Mouse (Mus musculus) spleen, adult 2 months (tissue): ENCODE data around the gene Vangl2.

Experiments used
- CTCF ChIP-seq: fragments of 200-500 bp; IDR thresholded peaks from 2 replicates; pipeline ENCODE4 v1.5.1; 2011; ENCODE audit warnings: mild to moderate bottlenecking, inconsistent platforms; ENCODE audit not compliant: insufficient read depth, insufficient read length, insufficient replicate concordance; ENCODE audit errors: extremely low read depth
- POLR2A ChIP-seq: fragments of 200-500 bp; IDR thresholded peaks from 2 replicates; pipeline ENCODE4 v1.6.1; 2011; ENCODE audit warnings: low read depth, low read length, inconsistent platforms

DNA sequence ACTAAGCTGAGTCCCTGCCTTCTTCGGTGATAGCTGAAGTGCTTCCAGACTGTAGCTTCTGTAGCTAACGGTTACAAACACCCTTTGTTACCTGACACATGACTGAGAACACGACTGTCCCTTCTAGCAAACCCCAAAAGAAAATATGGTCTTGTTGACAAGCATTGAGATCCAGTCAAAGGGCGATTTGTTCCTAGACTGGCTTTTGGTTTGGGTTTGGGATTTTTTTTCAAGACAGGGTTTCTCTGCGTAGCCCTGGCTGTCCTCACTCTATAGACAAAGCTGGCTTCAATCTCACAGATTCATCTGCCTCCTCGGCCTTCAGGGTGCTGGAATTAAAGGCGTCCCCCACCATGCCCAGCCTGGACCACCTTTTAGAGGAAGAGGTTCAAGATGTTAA is 31.5 kb downstream of the Vangl2 start:
- TF ChIP-seq POLR2A = no peak
- TF ChIP-seq CTCF = no peak
